Mouse (Mus musculus): ENCODE measurements around the gene Mybpc3.

DNA sequence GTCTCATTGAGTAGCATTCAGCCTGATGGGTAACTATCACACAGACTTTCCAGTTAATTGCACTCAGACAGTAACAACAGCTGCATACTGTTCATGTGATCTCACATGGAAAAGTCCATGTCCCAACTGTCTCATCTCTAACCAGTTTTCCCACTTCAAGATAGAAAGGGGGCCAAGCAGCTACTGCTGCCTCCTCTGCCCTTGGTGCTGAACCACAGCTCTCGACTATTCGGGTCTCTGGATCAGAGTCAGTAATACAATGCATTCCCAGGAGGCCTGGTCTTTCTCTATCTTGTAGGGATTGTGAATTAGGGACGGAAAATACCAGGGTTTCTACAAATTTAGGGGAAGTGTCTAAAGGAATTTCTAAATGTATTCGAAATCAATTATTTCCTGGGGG, 61.9 kb downstream of the Mybpc3 start:
- no peak for TF ChIP-seq CTCF (IDR thresholded peaks at IDR 0.05; ENCODE audit: extremely low read depth, insufficient read length, insufficient replicate concordance, low read depth, low read length)
- TF ChIP-seq POLR2A (IDR thresholded peaks at IDR 0.05; ENCODE audit: low read depth, low read length), result no peak
